Mouse (Mus musculus) heart, adult 2 months (tissue): ENCODE data around the gene Trp53.

Source experiments
- CTCF ChIP-seq: fragments of 200-600 bp; IDR thresholded peaks from 2 replicates; pipeline ENCODE4 v1.8.1; 2022; ENCODE audit warnings: antibody characterized with exemption, mild to moderate bottlenecking, moderate library complexity
- EP300 ChIP-seq: fragments of 200-500 bp; IDR thresholded peaks from 2 replicates; pipeline ENCODE4 v1.6.1; 2011; ENCODE audit warnings: low read depth, low read length, control low read depth; ENCODE audit not compliant: insufficient read depth

DNA sequence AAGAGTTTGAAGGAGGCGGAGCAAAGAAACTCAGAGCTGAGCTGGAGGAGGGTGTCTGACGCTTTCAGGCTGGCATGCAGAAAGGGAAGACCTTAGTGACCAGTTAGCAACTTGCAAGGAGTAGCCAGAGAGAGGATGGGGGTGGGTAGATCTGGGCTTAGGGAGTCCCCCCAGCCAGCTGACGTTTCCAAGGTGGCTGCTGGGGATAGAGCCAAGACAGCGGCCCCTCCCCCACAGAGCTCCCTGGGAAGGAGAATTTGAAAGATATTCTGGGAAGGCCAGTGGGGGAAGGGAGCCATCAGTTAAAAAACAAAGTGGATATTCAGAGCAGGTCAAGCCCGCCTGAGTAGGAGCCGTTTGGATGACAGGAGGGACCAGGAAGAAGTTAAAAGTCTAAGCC, 19.9 kb downstream of the Trp53 start:
- TF ChIP-seq EP300, result no peak
- no peak for TF ChIP-seq CTCF
